Mouse (Mus musculus): ENCODE data around the gene Ntan1. TPM values are rescaled to one million over a fixed set of nuclear protein-coding genes. Genes with fewer than 3 reads are reported as not detected.

Gene Ntan1
- polyA plus RNA-seq (2012; ENCODE audit: low replicate concordance): 7.9 and 12.3 TPM in 2 replicates

GRCm38 (mm10) chr16:13818560-13819393, at the start of gene Ntan1:
TSS of gene Ntan1 (plus strand) at chr16:13818845.

DNA sequence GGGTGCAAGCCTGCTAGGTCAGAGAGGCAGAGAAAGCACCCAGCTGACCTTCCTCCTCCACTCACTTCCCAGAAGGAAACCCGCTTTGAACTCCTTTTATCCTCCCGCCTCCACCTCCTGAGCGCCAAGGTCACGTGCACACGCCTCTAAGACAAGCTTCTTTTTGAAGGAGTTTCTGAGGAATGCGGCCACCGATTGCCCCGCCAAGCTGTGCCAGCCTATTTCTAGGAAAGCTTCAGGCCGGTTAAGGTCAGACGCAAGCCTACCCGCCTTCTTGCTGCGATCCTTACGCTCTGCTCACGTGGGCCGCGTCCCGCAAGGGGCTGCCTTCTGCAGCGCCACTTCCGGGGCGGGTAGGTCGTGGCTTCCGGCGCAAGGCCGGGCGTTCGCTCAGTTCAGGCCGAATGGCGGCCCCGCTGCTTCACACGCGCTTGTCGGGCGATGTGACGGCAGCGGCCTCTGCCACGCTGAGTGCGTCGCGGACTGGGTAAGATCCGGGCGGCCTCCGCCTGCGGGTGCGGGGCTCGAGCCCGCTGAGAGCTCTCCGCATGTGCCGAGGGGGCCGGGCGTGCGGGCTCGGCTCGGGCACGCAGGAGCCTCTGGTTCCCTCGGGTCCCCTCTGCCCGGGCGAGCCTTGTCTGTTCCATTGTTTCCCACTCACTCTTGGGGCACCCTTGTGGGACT, 38.1 kb upstream of the Ntan1 start, which contains the start of gene Rrn3:
TSS of gene Rrn3 (plus strand) at position 356 of the 684 bp plus-strand sequence.

Other genes starting within 250 kb of the Ntan1 start
- gene Parn, start 150.7 kb upstream of the Ntan1 start, polyA plus RNA-seq (2012; ENCODE audit: low replicate concordance): 18.0 and 39.6 TPM in 2 replicates
- gene Bfar, start 147.0 kb upstream of the Ntan1 start, polyA plus RNA-seq (2012; ENCODE audit: low replicate concordance): 2.1 and 5.6 TPM in 2 replicates
- gene 3110001I22Rik, start 146.9 kb upstream of the Ntan1 start, polyA plus RNA-seq (2012; ENCODE audit: low replicate concordance): 0.38 TPM in 1 of 2 replicates, not detected in the other
- gene Pla2g10, start 87.9 kb upstream of the Ntan1 start, polyA plus RNA-seq (2012; ENCODE audit: low replicate concordance): not detected in 2 replicates
- gene Rrn3, start 38.1 kb upstream of the Ntan1 start, polyA plus RNA-seq (2012; ENCODE audit: low replicate concordance): 6.6 and 39.2 TPM in 2 replicates
- gene Pdxdc1, start 84.3 kb downstream of the Ntan1 start, polyA plus RNA-seq (2012; ENCODE audit: low replicate concordance): 9.2 and 16.2 TPM in 2 replicates
- gene Mpv17l, start 84.3 kb downstream of the Ntan1 start, polyA plus RNA-seq (2012; ENCODE audit: low replicate concordance): not detected in 2 replicates
- gene 2900011O08Rik, start 167.8 kb downstream of the Ntan1 start, polyA plus RNA-seq (2012; ENCODE audit: low replicate concordance): not detected in 2 replicates
- not detected in 2 replicates for gene Ifitm7, start 168.0 kb downstream of the Ntan1 start, polyA plus RNA-seq (2012; ENCODE audit: low replicate concordance)